Mouse (Mus musculus): ENCODE results near the gene Dcdc2c. TPM values are rescaled to one million over a fixed set of nuclear protein-coding genes. Genes with fewer than 3 reads are reported as not detected.

The Dcdc2c gene
- polyA plus RNA-seq, 1 experiment = not detected

GRCm38 (mm10) chr12:28579132-28579531 is 26.9 kb upstream of the Dcdc2c start:
- no peaks in the 10 kb centered on the region for H3K4me1 ChIP-seq
- peaks cover 3% of the 10 kb centered on the region for H3K27me3 ChIP-seq (replicated peaks)
- TF ChIP-seq FLI1 (IDR thresholded peaks at IDR 0.05; ENCODE audit: low read length) = no peak
- TF ChIP-seq GATA1 (IDR thresholded peaks at IDR 0.05; ENCODE audit: borderline replicate concordance, low read length) = no peak
- H3K9me3 ChIP-seq = 0 out of 2 replicates have a peak, but pooled peaks cover 3% of the 10 kb centered on the region
- no peak overlapping the region for H3K4me3 ChIP-seq (replicated peaks)
- H3K36me3 ChIP-seq (replicated peaks; ENCODE audit: low read length) = no peaks in the 10 kb centered on the region

- Histone ChIP-seq H3K27me3 (replicated peaks) (peaks cover 3% of the 10 kb centered on the region), H3K9me3 (peaks cover 11% of the 10 kb centered on the region), H3K4me1 (no peaks in the 10 kb centered on the region), H3K36me3 (replicated peaks; ENCODE audit: low read length) (no peaks in the 10 kb centered on the region), H3K4me3 (replicated peaks) (no peak overlapping the region)
- TF ChIP-seq GATA1 (IDR thresholded peaks at IDR 0.05; ENCODE audit: borderline replicate concordance, low read length) (no peak), FLI1 (IDR thresholded peaks at IDR 0.05; ENCODE audit: low read length) (no peak)
These were observed 25.9 kb upstream of the Dcdc2c start for GRCm38 (mm10) chr12:28578147-28578546.

- H3K36me3 ChIP-seq (replicated peaks; ENCODE audit: low read length) = no peaks in the 10 kb centered on the region
- H3K9me3 ChIP-seq = peaks cover 14% of the 10 kb centered on the region
- H3K27me3 ChIP-seq (replicated peaks) = peaks cover 3% of the 10 kb centered on the region
- H3K4me1 ChIP-seq = no peaks in the 10 kb centered on the region
- H3K4me3 ChIP-seq (replicated peaks) = no peak overlapping the region
- TF ChIP-seq FLI1 (IDR thresholded peaks at IDR 0.05; ENCODE audit: low read length) = no peak
- TF ChIP-seq GATA1 (IDR thresholded peaks at IDR 0.05; ENCODE audit: borderline replicate concordance, low read length) = no peak
These were observed 23.3 kb upstream of the Dcdc2c start for GRCm38 (mm10) chr12:28575366-28576070.

- Histone ChIP-seq H3K36me3 (replicated peaks; ENCODE audit: low read length) (no peaks in the 10 kb centered on the region), H3K4me1 (no peaks in the 10 kb centered on the region), H3K27me3 (replicated peaks) (peaks cover 3% of the 10 kb centered on the region), H3K9me3 (peaks cover 14% of the 10 kb centered on the region), H3K4me3 (replicated peaks) (peak overlapping the region; percentile 23)
- TF ChIP-seq GATA1 (IDR thresholded peaks at IDR 0.05; ENCODE audit: borderline replicate concordance, low read length) (no peak), FLI1 (IDR thresholded peaks at IDR 0.05; ENCODE audit: low read length) (no peak)
These were observed 20.0 kb upstream of the Dcdc2c start for GRCm38 (mm10) chr12:28572241-28572640.

- Histone ChIP-seq H3K27me3 (replicated peaks) (peaks cover 4% of the 10 kb centered on the region), H3K4me1 (peaks cover 5% of the 10 kb centered on the region), H3K36me3 (replicated peaks; ENCODE audit: low read length) (no peaks in the 10 kb centered on the region), H3K9me3 (peaks cover 7% of the 10 kb centered on the region; the same call in 1 of the 2 replicates), H3K4me3 (replicated peaks) (no peak overlapping the region)
- TF ChIP-seq GATA1 (IDR thresholded peaks at IDR 0.05; ENCODE audit: borderline replicate concordance, low read length) (no peak), FLI1 (IDR thresholded peaks at IDR 0.05; ENCODE audit: low read length) (no peak)
These were observed 424 bp downstream of the Dcdc2c start for GRCm38 (mm10) chr12:28551775-28552174.

GRCm38 (mm10) chr12:28548887-28549286 is 3.3 kb downstream of the Dcdc2c start:
- Histone ChIP-seq H3K9me3 (peaks cover 7% of the 10 kb centered on the region; the same call in 1 of the 2 replicates), H3K36me3 (replicated peaks; ENCODE audit: low read length) (no peaks in the 10 kb centered on the region), H3K4me1 (no peaks in the 10 kb centered on the region; the same call in 1 of the 2 replicates), H3K4me3 (replicated peaks) (no peak overlapping the region), H3K27me3 (replicated peaks) (peaks cover 4% of the 10 kb centered on the region)
- no peak for TF ChIP-seq GATA1 (IDR thresholded peaks at IDR 0.05; ENCODE audit: borderline replicate concordance, low read length)
- no peak for TF ChIP-seq FLI1 (IDR thresholded peaks at IDR 0.05; ENCODE audit: low read length)

GRCm38 (mm10) chr12:28514264-28514775 is 37.9 kb downstream of the Dcdc2c start:
- Histone ChIP-seq H3K4me3 (replicated peaks) (no peak overlapping the region), H3K4me1 (no peaks in the 10 kb centered on the region), H3K27me3 (replicated peaks) (no peaks in the 10 kb centered on the region), H3K9me3 (peaks cover 5% of the 10 kb centered on the region), H3K36me3 (replicated peaks; ENCODE audit: low read length) (no peaks in the 10 kb centered on the region)
- TF ChIP-seq FLI1 (IDR thresholded peaks at IDR 0.05; ENCODE audit: low read length) = no peak
- TF ChIP-seq GATA1 (IDR thresholded peaks at IDR 0.05; ENCODE audit: borderline replicate concordance, low read length) = no peak

GRCm38 (mm10) chr12:28509699-28510280 is 42.4 kb downstream of the Dcdc2c start:
- no peaks in the 10 kb centered on the region for H3K36me3 ChIP-seq (replicated peaks; ENCODE audit: low read length)
- no peak overlapping the region for H3K4me3 ChIP-seq (replicated peaks)
- no peaks in the 10 kb centered on the region for H3K27me3 ChIP-seq (replicated peaks)
- TF ChIP-seq FLI1 (IDR thresholded peaks at IDR 0.05; ENCODE audit: low read length) (no peak), GATA1 (IDR thresholded peaks at IDR 0.05; ENCODE audit: borderline replicate concordance, low read length) (no peak)
- peaks cover 5% of the 10 kb centered on the region for H3K9me3 ChIP-seq
- no peaks in the 10 kb centered on the region for H3K4me1 ChIP-seq

- H3K4me1 ChIP-seq = no peaks in the 10 kb centered on the region
- H3K36me3 ChIP-seq (replicated peaks; ENCODE audit: low read length) = no peaks in the 10 kb centered on the region
These were observed 57.9 kb downstream of the Dcdc2c start for GRCm38 (mm10) chr12:28494289-28494688.

More at GRCm38 (mm10) chr12:28494289-28494688, 57.9 kb downstream of the Dcdc2c start:
- H3K4me3 ChIP-seq (replicated peaks) = no peak overlapping the region
- TF ChIP-seq FLI1 (IDR thresholded peaks at IDR 0.05; ENCODE audit: low read length) = no peak
- no peak for TF ChIP-seq GATA1 (IDR thresholded peaks at IDR 0.05; ENCODE audit: borderline replicate concordance, low read length)
- no peaks in the 10 kb centered on the region for H3K27me3 ChIP-seq (replicated peaks)
- H3K9me3 ChIP-seq = no peaks in the 10 kb centered on the region
